In genomic region chr3:142725969-142726672, GRCm38 (mm10) we compare ENCODE assay signal across 26 mouse cellular contexts. TPM values are rescaled to one million over a fixed set of nuclear protein-coding genes. Genes with fewer than 3 reads are reported as not detected.
DNase-seq lines count a peak whose midpoint lies in the region; ATAC-seq and TF ChIP-seq lines count a peak whose summit lies in the region.
"Had no signal": no experiment of that assay in that cellular context is flagged by ENCODE, and none has a peak within 500 bp of the region (broad histone marks: within the 10 kb centered on the region; RNA-seq: fewer than 3 reads in every experiment).

No protein-coding gene starts in this region.

- H3K4me3 ChIP-seq in heart, embryonic 12.5 days: no peak overlapping the region
- no peak overlapping the region for H3K4me3 ChIP-seq in intestine, embryonic 15.5 days (replicated peaks)
- H3K4me3 ChIP-seq in intestine, postnatal 0 days (ENCODE audit: low read depth, low read length): no peak overlapping the region
- no peak overlapping the region for H3K4me3 ChIP-seq in stomach, embryonic 15.5 days (replicated peaks)
- H3K4me3 ChIP-seq in stomach, postnatal 0 days (ENCODE audit: low read depth, low read length): no peak overlapping the region
- H3K4me3 ChIP-seq: embryonic facial prominence, embryonic 12.5 days; erythroblast, embryonic 14.5 days; midbrain, embryonic 13.5 days had no signal

- no peaks in the 10 kb centered on the region for H3K9me3 ChIP-seq in heart, embryonic 12.5 days (replicated peaks)
- no peaks in the 10 kb centered on the region for H3K9me3 ChIP-seq in intestine, embryonic 15.5 days
- H3K9me3 ChIP-seq in intestine, postnatal 0 days (ENCODE audit: control insufficient read depth): no peaks in the 10 kb centered on the region
- no peaks in the 10 kb centered on the region for H3K9me3 ChIP-seq in stomach, embryonic 15.5 days
- H3K9me3 ChIP-seq in stomach, postnatal 0 days (ENCODE audit: control insufficient read depth, low read length): no peaks in the 10 kb centered on the region
- H3K9me3 ChIP-seq: embryonic facial prominence, embryonic 12.5 days; midbrain, embryonic 13.5 days had no signal

- H3K4me1 ChIP-seq in heart, embryonic 12.5 days (replicated peaks): no peaks in the 10 kb centered on the region
- H3K4me1 ChIP-seq in intestine, embryonic 15.5 days (replicated peaks): no peaks in the 10 kb centered on the region
- no peaks in the 10 kb centered on the region for H3K4me1 ChIP-seq in intestine, postnatal 0 days (replicated peaks; ENCODE audit: control insufficient read depth, insufficient read depth, low read length)
- H3K4me1 ChIP-seq in stomach, embryonic 15.5 days: no peaks in the 10 kb centered on the region
- H3K4me1 ChIP-seq in stomach, postnatal 0 days (replicated peaks; ENCODE audit: control insufficient read depth, insufficient read depth): no peaks in the 10 kb centered on the region
- H3K4me1 ChIP-seq: embryonic facial prominence, embryonic 12.5 days; midbrain, embryonic 13.5 days had no signal

- H3K4me2 ChIP-seq in heart, embryonic 12.5 days: no peak overlapping the region
- H3K4me2 ChIP-seq in intestine, embryonic 15.5 days (replicated peaks): no peak overlapping the region
- H3K4me2 ChIP-seq in intestine, postnatal 0 days (replicated peaks; ENCODE audit: low read depth): no peak overlapping the region
- H3K4me2 ChIP-seq in stomach, embryonic 15.5 days: no peak overlapping the region
- no peak overlapping the region for H3K4me2 ChIP-seq in stomach, postnatal 0 days (replicated peaks; ENCODE audit: low read depth)
- H3K4me2 ChIP-seq: embryonic facial prominence, embryonic 12.5 days; midbrain, embryonic 13.5 days had no signal

- no peak for ATAC-seq in heart, embryonic 12.5 days (ENCODE audit: insufficient number of reproducible peaks, low FRiP score)
- peak; percentile 47; the same call in 1 of the 2 replicates for ATAC-seq in intestine, embryonic 15.5 days
- no peak for ATAC-seq in intestine, postnatal 0 days
- ATAC-seq in stomach, embryonic 15.5 days (ENCODE audit: insufficient read depth, low FRiP score, low read depth): 0 out of 2 replicates have a peak, but pooled peaks have one; percentile 35
- ATAC-seq in stomach, postnatal 0 days (ENCODE audit: low FRiP score, low TSS enrichment): no peak
- ATAC-seq: CD4-positive, CD25-positive, alpha-beta regulatory T cell, adult 4 months; forebrain, embryonic 16.5 days; hindbrain, embryonic 16.5 days; midbrain, embryonic 13.5 days had no signal

- no peak overlapping the region for H3K9ac ChIP-seq in heart, embryonic 12.5 days
- no peak overlapping the region for H3K9ac ChIP-seq in intestine, embryonic 15.5 days
- H3K9ac ChIP-seq in intestine, postnatal 0 days (ENCODE audit: low read depth, low read length): no peak overlapping the region
- H3K9ac ChIP-seq in stomach, embryonic 15.5 days: no peak overlapping the region
- no peak overlapping the region for H3K9ac ChIP-seq in stomach, postnatal 0 days (ENCODE audit: low read length)
- H3K9ac ChIP-seq: embryonic facial prominence, embryonic 12.5 days; liver, embryonic 14.5 days; midbrain, embryonic 13.5 days had no signal

- 0 out of 2 replicates have a peak, but pooled peaks cover 2% of the 10 kb centered on the region for H3K36me3 ChIP-seq in heart, embryonic 12.5 days
- H3K36me3 ChIP-seq in intestine, embryonic 15.5 days: 0 out of 2 replicates have a peak, but pooled peaks cover 4% of the 10 kb centered on the region
- H3K36me3 ChIP-seq in intestine, postnatal 0 days (ENCODE audit: control insufficient read depth, insufficient read depth): no peaks in the 10 kb centered on the region; the same call in 1 of the 2 replicates
- 0 out of 2 replicates have a peak, but pooled peaks cover 4% of the 10 kb centered on the region for H3K36me3 ChIP-seq in stomach, embryonic 15.5 days
- no peaks in the 10 kb centered on the region for H3K36me3 ChIP-seq in stomach, postnatal 0 days (ENCODE audit: control insufficient read depth, insufficient read depth, low read length)
- H3K36me3 ChIP-seq: midbrain, embryonic 13.5 days had no signal

- peak; percentile 17 to 25 for DNase-seq in heart, adult 18-20 months
- no peak for DNase-seq in stomach, postnatal 0 days (ENCODE audit: low spot score)
- no peak for DNase-seq in spleen, postnatal 4 days (ENCODE audit: low spot score in 2 of 2)
- DNase-seq: adrenal gland, postnatal 14 days; cerebellum, adult 11 months; cerebellum, adult 9-10 months; cerebellum, postnatal 36 days; kidney, postnatal 10 days; layer of hippocampus, adult 9-11 months; liver; lung, adult 2 months; lung, postnatal 10 days; right cerebral cortex, adult 18-20 months; thymus, postnatal 36 days had no signal

- no peak overlapping the region for H3K27ac ChIP-seq in heart, embryonic 12.5 days (ENCODE audit: poor library complexity, severe bottlenecking)
- H3K27ac ChIP-seq in intestine, embryonic 15.5 days: no peak overlapping the region
- no peak overlapping the region for H3K27ac ChIP-seq in intestine, postnatal 0 days (ENCODE audit: low read depth, low read length)
- H3K27ac ChIP-seq in stomach, embryonic 15.5 days: no peak overlapping the region
- no peak overlapping the region for H3K27ac ChIP-seq in stomach, postnatal 0 days (replicated peaks)
- H3K27ac ChIP-seq: embryonic facial prominence, embryonic 12.5 days; liver, embryonic 14.5 days; macrophage; midbrain, embryonic 13.5 days had no signal

- no peak for TF ChIP-seq CTCF in intestine, postnatal 0 days (IDR thresholded peaks at IDR 0.05; ENCODE audit: low read depth)
- no peak for TF ChIP-seq CTCF in stomach, postnatal 0 days (IDR thresholded peaks at IDR 0.05; ENCODE audit: low read depth)

- TF ChIP-seq EP300 in stomach, postnatal 0 days (optimal IDR thresholded peaks at IDR 0.05): no peak

- WGBS in heart, embryonic 12.5 days: 80% methylated on average over 22 of the region's 22 CpGs
- WGBS in intestine, embryonic 15.5 days: 84% methylated on average over 22 of the region's 22 CpGs
- 84% methylated on average over 22 of the region's 22 CpGs for WGBS in intestine, postnatal 0 days
- WGBS in stomach, embryonic 15.5 days: 81% methylated on average over 22 of the region's 22 CpGs
- 82% methylated on average over 22 of the region's 22 CpGs for WGBS in stomach, postnatal 0 days

- H3K27me3 ChIP-seq in heart, embryonic 12.5 days (replicated peaks): no peaks in the 10 kb centered on the region
- no peaks in the 10 kb centered on the region for H3K27me3 ChIP-seq in intestine, embryonic 15.5 days (replicated peaks)
- H3K27me3 ChIP-seq in intestine, postnatal 0 days (replicated peaks; ENCODE audit: control insufficient read depth, insufficient read depth, low read length): no peaks in the 10 kb centered on the region
- no peaks in the 10 kb centered on the region for H3K27me3 ChIP-seq in stomach, embryonic 15.5 days (replicated peaks)
- H3K27me3 ChIP-seq in stomach, postnatal 0 days (ENCODE audit: control insufficient read depth, insufficient read depth, low read length): no peaks in the 10 kb centered on the region
- H3K27me3 ChIP-seq: embryonic facial prominence, embryonic 12.5 days; midbrain, embryonic 13.5 days had no signal

RNA-seq across cellular contexts. Expression of gene Kyat3, which starts 25.3 kb away (rescaled TPM):
- total RNA-seq in heart, adult 18-20 months (2021): 10 to 100 TPM; 33.4 to 37.8 TPM
- 8.9 and 10.4 TPM in 2 replicates for polyA plus RNA-seq in heart, embryonic 12.5 days (2016; fragmentation: Nextera tagmentation; extraction: Ambion mirVana)
- polyA plus RNA-seq in intestine, embryonic 15.5 days (2015; fragmentation: Nextera tagmentation; extraction: Ambion mirVana): 17.5 and 18.2 TPM in 2 replicates
- 2.0 and 2.3 TPM in 2 replicates for polyA plus RNA-seq in intestine, postnatal 0 days (2015; fragmentation: Nextera tagmentation; extraction: Ambion mirVana)
- 17.7 and 20.6 TPM in 2 replicates for polyA plus RNA-seq in stomach, embryonic 15.5 days (2015; fragmentation: Nextera tagmentation; extraction: Ambion mirVana)
- 11.0 and 11.8 TPM in 2 replicates for polyA plus RNA-seq in stomach, postnatal 0 days (2015; fragmentation: Nextera tagmentation; extraction: Ambion mirVana)
- polyA plus RNA-seq: erythroblast, embryonic 14.5 days had no signal

RNA-seq across cellular contexts. Expression of gene Gtf2b, which starts 38.7 kb away (rescaled TPM):
- 10 to 100 TPM; 23.3 to 23.7 TPM for total RNA-seq in heart, adult 18-20 months (2021)
- 56.6 and 58.4 TPM in 2 replicates for polyA plus RNA-seq in heart, embryonic 12.5 days (2016; fragmentation: Nextera tagmentation; extraction: Ambion mirVana)
- 69.7 and 74.7 TPM in 2 replicates for polyA plus RNA-seq in intestine, embryonic 15.5 days (2015; fragmentation: Nextera tagmentation; extraction: Ambion mirVana)
- polyA plus RNA-seq in intestine, postnatal 0 days (2015; fragmentation: Nextera tagmentation; extraction: Ambion mirVana): 73.6 and 79.4 TPM in 2 replicates
- polyA plus RNA-seq in stomach, embryonic 15.5 days (2015; fragmentation: Nextera tagmentation; extraction: Ambion mirVana): 70.7 and 75.3 TPM in 2 replicates
- 52.8 and 54.5 TPM in 2 replicates for polyA plus RNA-seq in stomach, postnatal 0 days (2015; fragmentation: Nextera tagmentation; extraction: Ambion mirVana)

Comparison
In these comparisons a context has a peak if more than half of its experiments do, and no peak if none do; other contexts are left out.
1. ATAC-seq: peak in intestine, embryonic 15.5 days (single experiment) and stomach, embryonic 15.5 days (single experiment); none in heart, embryonic 12.5 days (single experiment), intestine, postnatal 0 days (single experiment) and stomach, postnatal 0 days (single experiment).
2. DNase-seq: peak in heart, adult 18-20 months (2 of 2); none in stomach, postnatal 0 days (single experiment) and spleen, postnatal 4 days (0 of 2).